Mouse (Mus musculus): ENCODE measurements around the gene Vmn1r219. TPM values are rescaled to one million over a fixed set of nuclear protein-coding genes. Genes with fewer than 3 reads are reported as not detected.
A peak's percentile ranks its signal among the peaks of the same experiment; 100 is the strongest.
"Not testable (repeated sequence)": the region's sequence is repeated elsewhere in the genome, so short reads cannot be mapped to it uniquely, and the experiment has no call there.

The Vmn1r219 gene
- not detected in 2 replicates for polyA plus RNA-seq (2014; fragmentation: Nextera tagmentation; extraction: Ambion mirVana)

DNA sequence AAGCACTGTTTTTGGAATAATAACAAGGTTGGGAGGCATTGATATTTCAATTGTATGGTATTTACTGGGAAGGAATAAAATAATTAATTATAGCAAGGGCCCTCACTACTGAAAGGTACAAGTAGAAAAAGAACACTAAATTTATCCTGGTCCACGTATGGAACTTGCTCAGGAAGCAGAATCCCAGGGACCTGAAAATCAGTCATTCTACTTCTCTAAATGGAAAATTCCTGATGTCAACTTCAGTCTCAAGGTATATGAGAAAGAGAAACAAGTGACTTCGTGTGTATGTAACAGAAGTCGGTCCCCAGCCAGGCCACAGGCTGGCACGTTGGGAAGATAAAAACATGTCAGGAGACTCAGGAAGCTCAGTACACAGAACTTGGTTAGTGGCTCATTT lies at the start of gene Vmn1r219:
TSS of gene Vmn1r219 (plus strand) at position 301 of the 400 bp plus-strand sequence.
- no peaks in the 10 kb centered on the region for H3K4me1 ChIP-seq (replicated peaks; ENCODE audit: control insufficient read depth, insufficient read depth, low read length)
- H3K9me3 ChIP-seq (ENCODE audit: control insufficient read depth, low read length), result no peaks in the 10 kb centered on the region
- ATAC-seq (ENCODE audit: low FRiP score) (no peak), DNase-seq (ENCODE audit: low spot score) (no peak)
- H3K27me3 ChIP-seq (ENCODE audit: control insufficient read depth, insufficient read depth, low read length), result no peaks in the 10 kb centered on the region
- H3K4me3 ChIP-seq (ENCODE audit: low read depth, low read length), result no peak within 1 kb of the TSS
- H3K36me3 ChIP-seq (ENCODE audit: control insufficient read depth, insufficient read depth, low read length), result no peaks in the 10 kb centered on the region
- 85% methylated on average over 4 of the region's 4 CpGs for WGBS
- H3K9ac ChIP-seq (ENCODE audit: low read depth, low read length), result no peak within 1 kb of the TSS
- no peak within 1 kb of the TSS for H3K4me2 ChIP-seq (replicated peaks; ENCODE audit: low read depth, low read length)
- no peak within 1 kb of the TSS for H3K27ac ChIP-seq (ENCODE audit: low read depth, low read length)

DNA sequence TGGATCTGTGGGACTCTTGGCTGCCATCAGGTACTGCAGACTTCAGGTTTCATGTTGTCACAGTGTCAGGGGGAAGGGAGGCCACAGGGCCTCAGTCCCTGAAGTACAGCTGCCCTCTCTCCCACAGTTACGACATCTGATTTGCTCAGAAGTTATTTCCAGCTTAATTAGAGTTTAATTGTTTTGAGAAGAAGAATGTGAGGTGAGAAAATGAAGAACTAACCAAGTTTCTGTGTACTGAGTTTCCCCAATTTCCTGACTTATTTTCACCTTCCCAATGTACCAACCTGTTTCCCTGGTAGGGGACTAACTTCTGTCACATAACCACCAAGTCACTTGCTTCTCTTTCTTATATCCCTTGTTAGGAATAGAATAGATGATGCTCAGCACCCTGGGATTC lies 41.0 kb upstream of the Vmn1r219 start, which contains the start of gene Vmn1r217:
TSS of gene Vmn1r217 (minus strand) at position 101 of the 400 bp plus-strand sequence.
- H3K4me3 ChIP-seq (ENCODE audit: low read depth, low read length); H3K36me3 ChIP-seq (ENCODE audit: control insufficient read depth, insufficient read depth, low read length); DNase-seq (ENCODE audit: low spot score); H3K27me3 ChIP-seq (ENCODE audit: control insufficient read depth, insufficient read depth, low read length); H3K9me3 ChIP-seq (ENCODE audit: control insufficient read depth, low read length); ATAC-seq (ENCODE audit: low FRiP score); H3K9ac ChIP-seq (ENCODE audit: low read depth, low read length); H3K27ac ChIP-seq (ENCODE audit: low read depth, low read length); H3K4me1 ChIP-seq (replicated peaks; ENCODE audit: control insufficient read depth, insufficient read depth, low read length); H3K4me2 ChIP-seq (replicated peaks; ENCODE audit: low read depth, low read length): not testable (repeated sequence)
- 75% methylated on average over 1 of the region's 1 CpGs for WGBS

DNA sequence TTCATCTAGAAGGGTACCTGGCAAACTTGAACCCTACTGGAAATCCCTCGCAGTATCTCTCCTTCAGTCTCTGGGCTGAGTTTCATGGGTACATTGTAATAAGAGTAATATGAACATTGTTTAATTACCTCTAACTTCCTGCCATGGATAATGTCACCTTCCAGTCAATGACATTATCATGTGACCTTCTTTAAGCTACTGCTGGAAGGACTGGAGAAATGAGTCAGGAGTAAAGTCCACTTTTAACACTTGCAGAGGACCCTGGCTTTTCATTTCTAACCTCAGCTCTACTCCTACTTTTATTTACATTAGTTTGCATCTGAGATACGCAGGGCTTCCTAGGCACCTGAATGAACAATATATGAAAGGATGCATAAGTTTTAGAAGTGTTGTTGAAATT lies 38.5 kb upstream of the Vmn1r219 start:
- no peaks in the 10 kb centered on the region for H3K4me1 ChIP-seq (replicated peaks; ENCODE audit: control insufficient read depth, insufficient read depth, low read length)
- 94% methylated on average over 2 of the region's 2 CpGs for whole genome bisulfite sequencing
- H3K9ac ChIP-seq (ENCODE audit: low read depth, low read length), result no peak overlapping the region
- no peak for ATAC-seq (ENCODE audit: low FRiP score)
- no peak overlapping the region for H3K27ac ChIP-seq (ENCODE audit: low read depth, low read length)
- no peaks in the 10 kb centered on the region for H3K27me3 ChIP-seq (ENCODE audit: control insufficient read depth, insufficient read depth, low read length)
- no peak for DNase-seq (ENCODE audit: low spot score)
- no peaks in the 10 kb centered on the region for H3K36me3 ChIP-seq (ENCODE audit: control insufficient read depth, insufficient read depth, low read length)
- H3K9me3 ChIP-seq (ENCODE audit: control insufficient read depth, low read length), result no peaks in the 10 kb centered on the region
- H3K4me3 ChIP-seq (ENCODE audit: low read depth, low read length), result no peak overlapping the region
- H3K4me2 ChIP-seq (replicated peaks; ENCODE audit: low read depth, low read length), result no peak overlapping the region

DNA sequence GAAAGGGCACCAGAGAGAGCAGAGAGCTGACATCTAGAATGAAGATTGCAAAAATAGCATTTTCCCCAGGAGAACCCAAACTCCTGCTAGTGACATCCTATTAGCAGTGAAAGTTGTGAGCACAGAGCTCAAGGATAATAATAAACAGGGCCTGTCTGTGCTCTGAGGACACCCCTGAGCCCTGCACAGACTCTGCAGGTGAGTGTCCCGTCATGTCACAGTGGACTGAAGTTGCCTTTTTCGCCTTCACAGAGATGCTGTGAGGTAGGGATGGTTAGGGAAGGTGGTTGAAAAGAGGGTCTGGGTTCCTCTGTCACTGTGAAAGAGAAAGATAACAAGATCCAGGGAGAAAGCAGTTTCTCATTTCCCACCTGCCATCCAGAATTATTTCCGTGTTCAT lies 26.0 kb upstream of the Vmn1r219 start, which contains the start of gene Vmn1r218:
TSS of gene Vmn1r218 (plus strand) at position 57 of the 400 bp plus-strand sequence.
- WGBS, result 80% methylated on average over 3 of the region's 3 CpGs
- ATAC-seq (ENCODE audit: low FRiP score) (no peak), DNase-seq (ENCODE audit: low spot score) (no peak)
- H3K4me3 ChIP-seq (ENCODE audit: low read depth, low read length), result no peak within 1 kb of the TSS
- H3K9ac ChIP-seq (ENCODE audit: low read depth, low read length), result no peak within 1 kb of the TSS
- H3K36me3 ChIP-seq (ENCODE audit: control insufficient read depth, insufficient read depth, low read length), result no peaks in the 10 kb centered on the region
- H3K4me2 ChIP-seq (replicated peaks; ENCODE audit: low read depth, low read length), result no peak within 1 kb of the TSS
- H3K4me1 ChIP-seq (replicated peaks; ENCODE audit: control insufficient read depth, insufficient read depth, low read length), result no peaks in the 10 kb centered on the region
- no peaks in the 10 kb centered on the region for H3K9me3 ChIP-seq (ENCODE audit: control insufficient read depth, low read length)
- H3K27me3 ChIP-seq (ENCODE audit: control insufficient read depth, insufficient read depth, low read length), result no peaks in the 10 kb centered on the region
- H3K27ac ChIP-seq (ENCODE audit: low read depth, low read length), result no peak within 1 kb of the TSS

DNA sequence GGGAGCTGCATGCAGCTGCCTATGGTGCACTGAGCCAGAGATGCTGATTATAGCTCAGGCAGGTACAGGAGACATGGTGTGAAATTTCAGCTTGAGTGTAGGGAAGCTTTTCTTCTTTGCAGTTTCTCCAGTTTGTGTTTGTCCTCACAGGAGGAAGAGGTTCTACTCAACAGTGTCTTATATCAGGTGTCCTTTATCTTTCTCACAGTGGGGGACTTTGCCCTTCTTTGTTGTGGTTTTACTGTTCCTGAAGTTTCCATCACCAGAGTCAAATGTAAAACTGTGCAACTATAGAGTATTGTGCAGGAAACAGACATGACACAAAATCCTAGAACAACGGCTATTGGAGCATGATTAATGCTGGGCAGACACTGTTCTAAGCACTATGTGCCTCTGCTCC lies 25.6 kb upstream of the Vmn1r219 start:
- no peak for ATAC-seq (ENCODE audit: low FRiP score)
- Histone ChIP-seq H3K4me2 (replicated peaks; ENCODE audit: low read depth, low read length) (no peak overlapping the region), H3K4me3 (ENCODE audit: low read depth, low read length) (no peak overlapping the region), H3K9me3 (ENCODE audit: control insufficient read depth, low read length) (no peaks in the 10 kb centered on the region), H3K4me1 (replicated peaks; ENCODE audit: control insufficient read depth, insufficient read depth, low read length) (no peaks in the 10 kb centered on the region), H3K27me3 (ENCODE audit: control insufficient read depth, insufficient read depth, low read length) (no peaks in the 10 kb centered on the region), H3K27ac (ENCODE audit: low read depth, low read length) (no peak overlapping the region), H3K36me3 (ENCODE audit: control insufficient read depth, insufficient read depth, low read length) (no peaks in the 10 kb centered on the region), H3K9ac (ENCODE audit: low read depth, low read length) (no peak overlapping the region)
- 84% methylated on average over 1 of the region's 1 CpGs for WGBS
- DNase-seq (ENCODE audit: low spot score), result no peak

DNA sequence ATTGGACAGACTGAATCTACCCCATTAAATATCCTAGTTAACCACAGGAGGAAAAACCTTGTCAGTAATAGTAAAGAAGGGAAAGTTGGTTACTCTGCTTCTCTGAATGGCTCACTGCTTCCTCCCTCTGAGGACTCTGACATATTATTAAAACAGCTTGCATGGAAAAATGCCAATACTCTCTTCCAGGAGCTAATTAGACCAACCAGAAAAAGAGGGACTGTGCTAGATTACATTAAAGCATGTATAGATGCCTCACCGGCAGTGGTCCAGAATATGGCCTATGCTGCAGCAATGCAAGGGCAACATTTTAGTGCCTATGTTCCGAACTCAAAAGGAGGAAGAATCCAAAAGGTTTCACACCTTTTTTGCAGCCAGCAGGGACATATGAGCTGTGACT lies 20.2 kb upstream of the Vmn1r219 start:
- Histone ChIP-seq H3K36me3 (ENCODE audit: control insufficient read depth, insufficient read depth, low read length) (no peaks in the 10 kb centered on the region), H3K4me2 (replicated peaks; ENCODE audit: low read depth, low read length) (no peak overlapping the region), H3K27me3 (ENCODE audit: control insufficient read depth, insufficient read depth, low read length) (no peaks in the 10 kb centered on the region), H3K27ac (ENCODE audit: low read depth, low read length) (no peak overlapping the region), H3K9me3 (ENCODE audit: control insufficient read depth, low read length) (no peaks in the 10 kb centered on the region), H3K4me1 (replicated peaks; ENCODE audit: control insufficient read depth, insufficient read depth, low read length) (no peaks in the 10 kb centered on the region), H3K4me3 (ENCODE audit: low read depth, low read length) (no peak overlapping the region), H3K9ac (ENCODE audit: low read depth, low read length) (no peak overlapping the region)
- DNase-seq (ENCODE audit: low spot score), result no peak
- ATAC-seq (ENCODE audit: low FRiP score), result no peak
- 87% methylated on average over 2 of the region's 2 CpGs for WGBS

DNA sequence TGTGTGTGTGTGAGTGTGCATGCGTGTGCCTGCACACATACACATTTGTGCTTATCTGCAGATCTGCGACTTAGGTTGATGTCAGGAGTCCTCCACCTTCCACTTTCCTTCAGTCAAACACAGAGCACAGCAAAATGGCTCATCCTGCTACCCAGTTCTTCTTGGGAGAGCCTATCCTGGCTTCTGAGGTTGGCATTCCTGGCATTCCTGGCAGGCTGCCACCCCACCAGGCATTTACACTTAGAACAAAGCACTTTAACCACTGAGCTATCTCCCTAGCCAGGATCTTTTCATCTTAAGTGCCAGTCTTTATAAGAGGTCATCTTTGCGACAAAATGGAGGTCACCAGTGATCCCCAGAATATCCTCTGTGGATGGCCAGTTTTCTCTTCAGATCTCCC lies 1.3 kb upstream of the Vmn1r219 start:
- 81% methylated on average over 3 of the region's 3 CpGs for whole genome bisulfite sequencing
- Histone ChIP-seq H3K4me3 (ENCODE audit: low read depth, low read length) (no peak overlapping the region), H3K9ac (ENCODE audit: low read depth, low read length) (no peak overlapping the region), H3K4me2 (replicated peaks; ENCODE audit: low read depth, low read length) (no peak overlapping the region), H3K27me3 (ENCODE audit: control insufficient read depth, insufficient read depth, low read length) (no peaks in the 10 kb centered on the region), H3K9me3 (ENCODE audit: control insufficient read depth, low read length) (no peaks in the 10 kb centered on the region), H3K27ac (ENCODE audit: low read depth, low read length) (no peak overlapping the region), H3K4me1 (replicated peaks; ENCODE audit: control insufficient read depth, insufficient read depth, low read length) (no peaks in the 10 kb centered on the region), H3K36me3 (ENCODE audit: control insufficient read depth, insufficient read depth, low read length) (no peaks in the 10 kb centered on the region)
- DNase-seq (ENCODE audit: low spot score) (peak; percentile 8), ATAC-seq (ENCODE audit: low FRiP score) (no peak)

DNA sequence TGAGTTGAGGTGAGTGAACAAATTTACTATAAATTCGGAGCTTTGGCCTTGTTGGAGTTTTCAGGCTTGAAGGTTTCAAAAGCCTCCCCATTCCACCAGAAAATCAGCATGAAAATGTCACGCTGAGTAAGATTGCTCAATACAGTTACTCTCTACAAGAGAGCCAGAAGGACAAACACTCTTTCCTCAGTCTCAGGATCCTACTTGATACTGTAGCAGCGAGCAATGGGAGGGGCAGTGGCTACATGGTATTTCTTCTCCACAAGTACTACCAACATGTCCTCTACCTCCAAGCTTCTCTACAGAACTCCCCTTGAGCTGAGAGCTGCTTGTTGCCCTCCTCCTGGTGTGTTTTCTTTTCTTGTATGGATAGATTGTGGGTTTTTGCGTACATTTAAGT lies 7.4 kb downstream of the Vmn1r219 start:
- 83% methylated on average over 4 of the region's 4 CpGs for WGBS
- not testable (repeated sequence) for ATAC-seq (ENCODE audit: low FRiP score); H3K4me2 ChIP-seq (replicated peaks; ENCODE audit: low read depth, low read length)

DNA sequence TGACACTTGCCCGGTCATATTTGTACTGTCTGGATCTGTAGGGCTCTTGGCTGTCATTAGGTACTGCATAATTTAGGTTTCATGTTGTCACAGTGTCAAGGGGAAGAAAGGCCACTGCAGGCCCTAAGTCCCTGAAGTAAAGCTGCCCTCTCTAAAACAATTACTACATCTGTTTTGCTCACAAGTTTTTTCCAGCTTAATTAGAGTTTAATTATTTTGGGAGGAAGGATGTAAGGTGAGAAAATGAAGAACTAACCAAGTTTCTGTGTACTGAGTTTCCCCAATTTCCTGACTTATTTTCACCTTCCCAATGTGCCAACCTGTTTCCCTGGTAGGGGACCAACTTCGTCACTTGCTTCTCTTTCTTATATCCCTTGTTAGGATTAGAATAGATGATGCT lies 28.8 kb downstream of the Vmn1r219 start, which contains the start of gene Vmn1r220:
TSS of gene Vmn1r220 (minus strand) at position 101 of the 400 bp plus-strand sequence.
- H3K27me3 ChIP-seq (ENCODE audit: control insufficient read depth, insufficient read depth, low read length), result no peaks in the 10 kb centered on the region
- no peak for ATAC-seq (ENCODE audit: low FRiP score)
- H3K4me3 ChIP-seq (ENCODE audit: low read depth, low read length), result no peak within 1 kb of the TSS
- H3K36me3 ChIP-seq (ENCODE audit: control insufficient read depth, insufficient read depth, low read length), result no peaks in the 10 kb centered on the region
- H3K9me3 ChIP-seq (ENCODE audit: control insufficient read depth, low read length), result no peaks in the 10 kb centered on the region
- H3K4me1 ChIP-seq (replicated peaks; ENCODE audit: control insufficient read depth, insufficient read depth, low read length), result no peaks in the 10 kb centered on the region
- 85% methylated on average over 2 of the region's 2 CpGs for WGBS
- no peak for DNase-seq (ENCODE audit: low spot score)
- H3K9ac ChIP-seq (ENCODE audit: low read depth, low read length), result no peak within 1 kb of the TSS
- no peak within 1 kb of the TSS for H3K4me2 ChIP-seq (replicated peaks; ENCODE audit: low read depth, low read length)
- no peak within 1 kb of the TSS for H3K27ac ChIP-seq (ENCODE audit: low read depth, low read length)

More for the DNA sequence above, 7.4 kb downstream of the Vmn1r219 start:
- H3K4me3 ChIP-seq (ENCODE audit: low read depth, low read length); H3K9ac ChIP-seq (ENCODE audit: low read depth, low read length); H3K9me3 ChIP-seq (ENCODE audit: control insufficient read depth, low read length); H3K27ac ChIP-seq (ENCODE audit: low read depth, low read length); H3K27me3 ChIP-seq (ENCODE audit: control insufficient read depth, insufficient read depth, low read length); H3K36me3 ChIP-seq (ENCODE audit: control insufficient read depth, insufficient read depth, low read length); H3K4me1 ChIP-seq (replicated peaks; ENCODE audit: control insufficient read depth, insufficient read depth, low read length); DNase-seq (ENCODE audit: low spot score): not testable (repeated sequence)
